Mouse (Mus musculus) hindbrain, embryonic 15.5 days (tissue): Measurements from ENCODE around the gene Lrrc73. TPM values are rescaled to one million over a fixed set of nuclear protein-coding genes. Genes with fewer than 3 reads are reported as not detected.

Experiments used
- ATAC-seq: fragments of 200-750 bp; cut with Nextera tagmentation; 2 replicates; pipeline ENCODE4 v1.8.0; 2017; ENCODE audit warnings: low read depth, moderate number of reproducible peaks, moderate TSS enrichment; ENCODE audit not compliant: low FRiP score
- H3K27ac ChIP-seq: fragments of 300-500 bp; sonication (generic); replicated peaks from 2 replicates; pipeline ENCODE4 v1.5.1; 2015; ENCODE audit warnings: mild to moderate bottlenecking, inconsistent platforms
- H3K27me3 ChIP-seq: fragments of 300-500 bp; sonication (generic); 2 replicates; pipeline ENCODE4 v1.6.1; 2015; ENCODE audit warnings: control low read depth, inconsistent platforms
- H3K36me3 ChIP-seq: fragments of 300-500 bp; sonication (generic); 2 replicates; pipeline ENCODE4 v1.6.1; 2015; ENCODE audit warnings: control low read depth, inconsistent platforms
- H3K4me1 ChIP-seq: fragments of 300-500 bp; sonication (generic); replicated peaks from 2 replicates; pipeline ENCODE4 v1.6.1; 2015; ENCODE audit warnings: control low read depth, inconsistent platforms
- H3K4me2 ChIP-seq: fragments of 300-500 bp; sonication (generic); 2 replicates; pipeline ENCODE4 v1.6.1; 2015; ENCODE audit warnings: moderate library complexity, mild to moderate bottlenecking, inconsistent platforms
- H3K4me3 ChIP-seq: fragments of 300-500 bp; sonication (generic); 2 replicates; pipeline ENCODE4 v1.5.1; 2015; ENCODE audit warnings: mild to moderate bottlenecking, inconsistent platforms
- H3K9ac ChIP-seq: fragments of 300-500 bp; sonication (generic); 2 replicates; pipeline ENCODE4 v1.6.1; 2015; ENCODE audit warnings: inconsistent platforms
- H3K9me3 ChIP-seq: fragments of 300-500 bp; sonication (generic); 2 replicates; pipeline ENCODE4 v1.6.1; 2016; ENCODE audit warnings: control low read depth, inconsistent platforms
- WGBS: fragments of 180-500 bp; shearing (Covaris S2); methylation state at CpG from one replicate; pipeline ENCODE4 v1.1.7; 2015; 5-methylcytosine and 5-hydroxymethylcytosine counted together
- polyA plus RNA-seq: library from polyadenylated mRNA; unstranded; fragments of >200 nt; fragmentation: Nextera tagmentation; extraction: Ambion mirVana; gene quantifications from 2 replicates; pipeline ENCODE4 v1.2.1, GENCODE M21; 2015

Gene Lrrc73
- polyA plus RNA-seq, 1 experiment from 2014 or later, result 18.5 TPM

DNA sequence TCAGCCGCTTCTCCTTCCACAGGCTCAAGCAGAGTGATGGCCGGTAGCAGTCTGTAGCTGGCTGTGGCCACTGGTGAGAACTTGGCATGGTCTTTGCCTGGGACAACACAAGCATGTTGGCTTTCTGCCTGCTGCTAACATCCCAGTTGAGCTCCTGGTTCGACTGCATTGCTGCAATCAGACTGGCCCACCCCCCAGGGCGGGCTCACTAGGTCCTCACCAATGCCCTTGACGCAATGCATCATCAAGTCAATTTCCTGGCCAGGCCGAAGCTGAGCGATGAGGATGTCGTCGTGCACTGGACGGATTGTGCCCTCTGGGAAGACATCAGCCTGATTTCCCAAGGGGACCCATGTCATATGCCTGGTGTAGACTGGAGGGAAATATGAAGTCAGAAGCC, 8.8 kb upstream of the Lrrc73 start:
- Histone ChIP-seq H3K9me3 (no peaks in the 10 kb centered on the region), H3K4me3 (no peak overlapping the region), H3K4me2 (no peak overlapping the region), H3K9ac (no peak overlapping the region), H3K36me3 (peaks cover 62% of the 10 kb centered on the region), H3K27me3 (no peaks in the 10 kb centered on the region), H3K27ac (no peak overlapping the region), H3K4me1 (peaks cover 22% of the 10 kb centered on the region)
- 60% methylated on average over 10 of the region's 10 CpGs for WGBS
- no peak for ATAC-seq

DNA sequence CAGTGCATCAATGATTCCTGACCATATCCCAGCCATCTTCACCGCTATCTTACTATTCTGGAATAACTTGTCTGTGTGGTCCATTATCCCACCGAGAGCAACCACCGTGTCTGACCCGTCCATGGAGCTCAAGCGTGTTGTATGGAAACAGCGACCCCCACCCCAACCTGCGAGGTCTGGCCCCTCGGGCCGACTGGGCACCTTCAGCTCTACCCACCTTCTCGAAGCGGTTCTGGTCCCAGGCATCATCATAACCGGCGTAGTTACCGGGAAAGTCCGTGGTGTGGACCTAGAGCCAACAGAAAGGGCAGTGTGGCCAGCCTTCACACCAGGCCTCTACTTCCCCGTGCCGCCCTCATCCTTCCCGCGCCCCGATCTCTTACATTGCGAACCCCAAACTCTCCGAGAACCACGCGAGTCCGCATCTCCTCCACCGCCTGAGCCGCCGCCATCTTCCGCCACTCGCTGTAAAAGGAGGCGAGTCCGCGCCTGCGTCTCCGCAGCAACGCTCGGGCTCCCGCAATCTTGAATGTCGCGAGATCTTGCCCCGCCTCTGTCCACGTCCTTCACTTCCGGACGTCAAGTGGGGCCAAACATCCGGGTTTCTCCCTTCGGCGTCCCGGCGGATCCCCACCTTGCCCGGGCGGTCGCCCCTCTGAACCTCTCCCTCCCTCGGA, 5.7 kb upstream of the Lrrc73 start, which contains the start of the genes Polr1c and Yipf3:
TSS of gene Polr1c (minus strand) at position 543 of the 677 bp plus-strand sequence.
TSS of gene Yipf3 (plus strand) at position 569 of the 677 bp plus-strand sequence.
- peak within 1 kb of the TSS; percentile 81 for H3K27ac ChIP-seq
- peak; percentile 94 for ATAC-seq
- H3K4me2 ChIP-seq, result peak within 1 kb of the TSS; percentile 83
- peak within 1 kb of the TSS; percentile 75 for H3K4me3 ChIP-seq
- peaks cover 58% of the 10 kb centered on the region for H3K36me3 ChIP-seq
- under 1% methylated on average over 53 of the region's 53 CpGs for WGBS
- no peaks in the 10 kb centered on the region for H3K9me3 ChIP-seq
- peaks cover 23% of the 10 kb centered on the region for H3K4me1 ChIP-seq
- no peaks in the 10 kb centered on the region for H3K27me3 ChIP-seq
- peak within 1 kb of the TSS; percentile 86 for H3K9ac ChIP-seq

DNA sequence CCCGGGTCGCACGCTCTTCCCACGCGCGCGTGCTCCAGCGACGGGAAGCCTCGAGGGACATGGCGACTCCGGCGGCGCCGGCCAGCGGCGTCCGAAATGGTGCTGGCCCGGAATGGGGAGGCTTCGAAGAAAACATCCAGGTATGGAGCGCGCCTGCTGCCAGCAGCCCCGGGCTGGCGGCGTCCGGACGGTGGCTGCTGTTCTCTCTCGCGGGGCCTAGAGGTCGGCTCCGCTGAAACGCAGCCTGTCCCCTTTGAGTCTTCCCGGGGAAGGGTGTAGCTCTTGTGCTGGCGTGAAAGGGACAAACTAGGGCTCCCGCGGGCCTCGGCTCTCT, 5.2 kb upstream of the Lrrc73 start:
- H3K4me3 ChIP-seq, result peak overlapping the region; percentile 75
- peak overlapping the region; percentile 86 for H3K9ac ChIP-seq
- H3K9me3 ChIP-seq, result no peaks in the 10 kb centered on the region
- no peaks in the 10 kb centered on the region for H3K27me3 ChIP-seq
- WGBS, result under 1% methylated on average over 37 of the region's 37 CpGs
- peak overlapping the region; percentile 80 for H3K27ac ChIP-seq
- peaks cover 53% of the 10 kb centered on the region for H3K36me3 ChIP-seq
- ATAC-seq, result peak; percentile 60
- H3K4me1 ChIP-seq, result peaks cover 26% of the 10 kb centered on the region
- H3K4me2 ChIP-seq, result peak overlapping the region; percentile 83

DNA sequence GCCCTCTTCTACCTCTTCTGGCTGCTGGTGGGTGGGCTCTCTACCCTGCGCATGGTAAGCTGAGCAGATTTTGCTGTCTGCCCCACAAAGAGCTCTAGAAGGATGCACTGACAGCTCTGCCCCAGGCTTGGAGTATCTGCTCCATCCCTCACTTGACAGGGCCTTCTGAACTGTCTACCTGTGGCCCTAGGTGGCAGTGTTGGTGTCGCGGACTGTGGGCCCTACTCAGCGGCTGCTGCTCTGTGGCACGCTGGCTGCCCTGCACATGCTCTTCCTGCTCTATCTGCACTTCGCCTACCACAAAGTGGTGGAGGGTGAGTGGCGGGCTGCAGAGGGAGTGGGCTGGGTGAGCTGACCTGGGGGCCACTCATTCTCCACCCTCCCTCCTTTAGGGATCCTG, 2.2 kb upstream of the Lrrc73 start:
- WGBS, result 85% methylated on average over 7 of the region's 7 CpGs
- Histone ChIP-seq H3K4me2 (no peak overlapping the region), H3K4me1 (peaks cover 50% of the 10 kb centered on the region), H3K27ac (no peak overlapping the region), H3K9ac (no peak overlapping the region), H3K36me3 (peaks cover 28% of the 10 kb centered on the region), H3K4me3 (no peak overlapping the region), H3K27me3 (no peaks in the 10 kb centered on the region), H3K9me3 (no peaks in the 10 kb centered on the region)
- no peak for ATAC-seq

DNA sequence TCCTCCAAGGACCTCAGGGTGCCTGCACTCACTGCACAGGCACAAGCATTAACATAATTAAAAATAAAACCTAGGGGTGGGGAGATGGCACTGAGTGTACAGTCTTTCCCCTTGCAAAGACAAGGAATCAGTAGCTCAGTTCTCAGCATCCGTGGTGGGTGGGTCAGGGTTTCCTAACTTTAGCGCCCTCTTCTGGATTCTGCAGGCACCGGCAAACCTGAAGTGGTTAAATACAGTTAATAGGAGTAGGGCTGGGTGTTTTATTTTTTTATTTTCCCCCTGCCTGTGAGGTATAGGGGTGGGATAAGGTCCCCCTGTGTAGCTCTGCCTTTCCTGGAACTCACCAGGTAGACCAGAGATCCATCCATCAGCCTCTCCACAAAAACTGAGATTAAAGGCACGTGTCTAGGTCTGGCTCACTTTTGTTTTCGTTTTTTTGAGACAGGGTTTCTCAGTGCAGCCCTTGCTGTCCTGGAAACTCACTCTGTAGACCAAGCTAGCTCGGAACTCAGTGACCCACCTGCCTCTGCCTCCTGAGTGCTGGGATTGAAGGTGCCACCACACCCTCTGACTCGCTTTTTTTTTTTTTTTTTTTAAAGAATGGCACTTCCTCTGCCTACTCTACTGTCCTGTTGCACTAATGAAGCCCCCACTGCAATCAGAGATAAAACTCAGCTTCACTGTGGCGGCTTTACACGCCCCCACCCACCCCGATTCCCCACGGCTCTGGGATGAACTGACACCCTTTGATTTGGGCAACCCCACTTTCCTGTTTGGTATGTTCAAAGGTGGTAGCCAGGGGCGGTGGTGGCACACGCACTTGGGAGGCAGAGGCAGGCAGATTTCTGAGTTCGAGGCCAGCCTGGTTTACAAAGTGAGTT, 520 bp upstream of the Lrrc73 start:
- Histone ChIP-seq H3K36me3 (peaks cover 36% of the 10 kb centered on the region), H3K4me2 (peak overlapping the region; percentile 73), H3K9me3 (no peaks in the 10 kb centered on the region), H3K27me3 (no peaks in the 10 kb centered on the region), H3K9ac (peak overlapping the region; percentile 79; the same call in 1 of the 2 replicates), H3K4me3 (peak overlapping the region; percentile 70), H3K4me1 (peaks cover 40% of the 10 kb centered on the region), H3K27ac (peak overlapping the region; percentile 76; the same call in 1 of the 2 replicates)
- ATAC-seq, result no peak; the same call in 1 of the 2 replicates
- 51% methylated on average over 14 of the region's 14 CpGs for WGBS

DNA sequence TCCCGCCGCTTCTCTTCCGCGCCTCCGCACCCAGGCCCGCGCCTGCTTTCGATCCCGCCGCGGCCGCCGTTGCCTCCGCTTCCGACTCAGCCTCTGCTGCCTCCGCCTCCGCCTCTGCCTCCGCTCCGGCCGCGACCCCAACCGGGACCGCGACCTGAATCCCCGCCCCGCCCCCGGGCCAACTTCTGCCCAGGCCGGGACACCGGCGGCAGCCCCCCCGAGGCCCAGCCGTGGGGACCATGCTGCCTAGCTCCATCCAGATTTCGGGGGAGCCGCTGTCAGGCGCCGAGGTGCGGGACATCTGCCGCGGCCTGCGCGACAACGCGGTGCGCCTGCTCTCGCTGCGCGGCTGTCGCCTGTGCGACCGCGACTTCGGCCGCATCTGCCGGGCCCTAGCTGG, 775 bp downstream of the Lrrc73 start:
- peak; percentile 15 for ATAC-seq
- no peaks in the 10 kb centered on the region for H3K9me3 ChIP-seq
- peak overlapping the region; percentile 76 for H3K27ac ChIP-seq
- H3K27me3 ChIP-seq, result no peaks in the 10 kb centered on the region
- WGBS, result under 1% methylated on average over 44 of the region's 54 CpGs
- H3K9ac ChIP-seq, result peak overlapping the region; percentile 79
- peak overlapping the region; percentile 70 for H3K4me3 ChIP-seq
- H3K4me1 ChIP-seq, result peaks cover 33% of the 10 kb centered on the region
- H3K4me2 ChIP-seq, result peak overlapping the region; percentile 73
- H3K36me3 ChIP-seq, result peaks cover 42% of the 10 kb centered on the region

DNA sequence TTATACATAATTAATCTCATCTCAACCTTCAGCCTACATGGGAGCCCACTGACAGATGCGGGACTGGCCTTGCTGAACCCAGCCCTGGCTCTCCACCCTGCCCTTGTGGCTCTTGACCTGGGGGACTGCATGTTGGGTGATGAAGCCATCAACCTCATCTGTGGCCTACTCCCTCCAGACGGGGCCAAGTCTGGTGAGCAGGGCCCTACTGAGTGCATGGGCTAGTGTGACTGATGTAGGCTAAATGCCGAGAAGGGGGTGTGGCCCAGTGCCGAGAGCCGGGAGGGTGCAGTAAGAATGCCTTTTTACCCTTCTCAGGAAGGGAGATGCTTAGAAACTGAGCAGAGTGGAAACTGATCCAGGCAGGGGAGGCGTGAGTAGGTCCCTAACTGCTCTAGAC, 1.8 kb downstream of the Lrrc73 start:
- H3K36me3 ChIP-seq, result peaks cover 50% of the 10 kb centered on the region
- peaks cover 26% of the 10 kb centered on the region for H3K4me1 ChIP-seq
- 31% methylated on average over 6 of the region's 6 CpGs for WGBS
- H3K27me3 ChIP-seq, result no peaks in the 10 kb centered on the region
- H3K4me3 ChIP-seq, result peak overlapping the region; percentile 70
- peak overlapping the region; percentile 79 for H3K9ac ChIP-seq
- H3K9me3 ChIP-seq, result no peaks in the 10 kb centered on the region
- no peak overlapping the region for H3K27ac ChIP-seq
- ATAC-seq, result no peak
- H3K4me2 ChIP-seq, result peak overlapping the region; percentile 73

DNA sequence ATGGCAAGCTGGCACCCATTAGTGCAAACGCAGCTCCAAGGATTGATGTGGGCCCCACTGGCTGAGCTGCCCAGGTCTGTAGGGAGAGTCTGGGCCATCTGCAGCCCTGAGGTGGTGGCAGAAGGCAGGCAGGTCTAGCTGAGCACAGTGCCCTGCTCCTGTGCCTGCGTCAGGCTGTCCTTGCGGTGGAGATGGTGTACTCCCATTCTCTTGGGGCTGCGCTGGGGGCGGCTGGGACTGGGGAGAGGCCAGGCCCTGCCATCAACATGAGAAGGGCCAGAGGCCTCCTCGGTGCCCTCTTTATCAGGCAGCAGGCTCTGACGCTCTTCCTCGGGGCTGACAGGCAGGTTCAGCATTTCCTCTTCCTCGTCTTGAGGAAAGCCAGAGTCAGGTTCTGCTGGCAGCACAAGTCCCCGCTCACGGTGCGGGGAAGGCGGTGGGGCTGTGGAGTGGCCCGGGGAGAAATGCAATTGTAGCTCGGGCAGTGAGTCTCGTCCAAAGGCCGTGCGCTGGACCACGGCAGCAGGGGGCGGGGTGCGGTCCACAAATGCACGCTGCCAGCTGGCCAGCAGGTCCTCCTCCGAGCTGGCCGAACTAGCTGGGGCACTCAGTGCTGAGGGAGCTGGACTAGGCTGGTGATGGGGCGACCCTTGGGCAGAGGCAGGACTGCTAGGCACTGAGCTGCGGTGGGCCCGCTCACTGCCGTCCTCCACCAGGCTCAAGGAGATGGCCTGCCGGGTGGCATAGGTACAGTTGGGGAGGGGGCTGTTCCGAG, 5.1 kb downstream of the Lrrc73 start:
- H3K4me1 ChIP-seq, result peaks cover 21% of the 10 kb centered on the region
- H3K9ac ChIP-seq, result no peak overlapping the region
- H3K27me3 ChIP-seq, result no peaks in the 10 kb centered on the region
- no peak for ATAC-seq
- 86% methylated on average over 30 of the region's 30 CpGs for WGBS
- no peak overlapping the region for H3K4me3 ChIP-seq
- no peak overlapping the region for H3K27ac ChIP-seq
- peaks cover 42% of the 10 kb centered on the region; the same call in 1 of the 2 replicates for H3K36me3 ChIP-seq
- H3K4me2 ChIP-seq, result no peak overlapping the region
- H3K9me3 ChIP-seq, result no peaks in the 10 kb centered on the region

DNA sequence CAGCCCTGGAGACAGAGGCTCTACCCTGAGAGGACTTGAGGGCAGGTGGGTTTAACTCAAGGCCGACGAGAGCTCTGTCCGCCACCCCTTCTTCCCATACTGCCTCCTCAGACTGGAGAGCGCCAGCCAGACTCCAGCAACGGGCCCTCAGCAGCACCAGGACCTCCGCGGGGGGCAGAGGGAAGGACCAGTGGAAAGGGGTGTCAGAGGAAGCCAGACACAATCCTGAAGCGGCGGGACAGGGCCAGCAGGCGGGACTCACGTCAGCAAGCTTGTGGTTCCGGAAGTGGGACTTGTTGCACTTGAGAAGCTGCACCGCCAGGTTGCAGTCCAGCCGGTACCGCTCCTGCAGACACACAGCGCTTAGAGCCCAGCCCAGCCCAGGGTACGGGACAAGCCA, 6.3 kb downstream of the Lrrc73 start:
- Histone ChIP-seq H3K4me3 (no peak overlapping the region), H3K36me3 (peaks cover 53% of the 10 kb centered on the region; the same call in 1 of the 2 replicates), H3K4me1 (peaks cover 15% of the 10 kb centered on the region), H3K4me2 (no peak overlapping the region), H3K9ac (no peak overlapping the region), H3K27ac (no peak overlapping the region), H3K27me3 (no peaks in the 10 kb centered on the region), H3K9me3 (no peaks in the 10 kb centered on the region)
- ATAC-seq, result no peak
- WGBS, result 88% methylated on average over 17 of the region's 17 CpGs

DNA sequence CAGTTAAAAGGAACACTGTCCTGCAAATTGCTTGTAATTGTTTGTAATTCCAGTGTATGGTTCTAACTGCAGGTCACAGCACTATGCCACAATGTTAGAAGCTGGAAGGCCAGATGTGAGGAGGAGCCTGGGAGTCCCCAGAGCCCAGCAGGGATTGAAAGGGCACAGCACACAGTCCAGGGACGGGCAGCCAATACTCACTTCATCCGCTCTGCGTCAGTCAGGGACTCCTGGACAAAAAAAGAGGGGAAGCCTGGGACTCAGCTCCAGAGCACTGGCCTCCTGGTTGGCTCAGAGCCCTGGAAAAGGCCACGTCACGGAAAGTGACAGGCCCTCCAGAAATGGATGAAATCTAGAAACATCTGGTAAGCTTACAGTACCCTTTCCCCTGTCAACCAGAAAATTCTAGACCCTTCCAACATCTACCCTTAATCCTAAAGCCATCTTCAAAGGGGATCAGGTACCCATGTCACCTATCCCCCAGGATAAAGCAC, 8.9 kb downstream of the Lrrc73 start:
- H3K9ac ChIP-seq, result no peak overlapping the region
- H3K9me3 ChIP-seq, result no peaks in the 10 kb centered on the region
- no peak for ATAC-seq
- peaks cover 47% of the 10 kb centered on the region; the same call in 1 of the 2 replicates for H3K36me3 ChIP-seq
- H3K4me3 ChIP-seq, result no peak overlapping the region
- H3K27me3 ChIP-seq, result no peaks in the 10 kb centered on the region
- WGBS, result 88% methylated on average over 5 of the region's 5 CpGs
- H3K4me1 ChIP-seq, result no peaks in the 10 kb centered on the region
- no peak overlapping the region for H3K27ac ChIP-seq
- no peak overlapping the region for H3K4me2 ChIP-seq

DNA sequence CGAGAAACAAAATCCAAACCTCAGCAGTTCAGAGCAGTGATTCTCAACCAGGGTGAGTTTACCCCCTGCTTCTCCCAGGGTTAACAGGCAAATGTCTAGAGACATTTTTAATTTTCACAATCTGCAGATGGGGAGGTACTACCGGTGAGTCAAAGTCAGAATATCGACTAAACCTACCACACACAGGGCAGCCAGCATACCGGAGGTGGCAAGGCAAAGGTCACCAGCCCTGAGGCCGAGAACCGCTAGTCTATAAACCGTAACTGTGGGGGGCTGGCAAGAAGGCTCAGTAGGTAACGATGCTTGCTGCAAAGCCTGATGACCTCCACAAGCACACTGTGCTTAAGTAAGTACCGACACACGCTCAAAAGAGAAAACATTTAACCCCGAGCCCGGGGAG, 12.2 kb downstream of the Lrrc73 start:
- Histone ChIP-seq H3K27ac (no peak overlapping the region), H3K36me3 (peaks cover 28% of the 10 kb centered on the region; the same call in 1 of the 2 replicates), H3K9me3 (no peaks in the 10 kb centered on the region), H3K4me1 (no peaks in the 10 kb centered on the region), H3K9ac (no peak overlapping the region), H3K27me3 (no peaks in the 10 kb centered on the region), H3K4me2 (no peak overlapping the region), H3K4me3 (no peak overlapping the region)
- no peak; the same call in 1 of the 2 replicates for ATAC-seq
- WGBS, result 87% methylated on average over 12 of the region's 12 CpGs
